Mouse (Mus musculus): ENCODE results near the gene Gh.

DNA sequence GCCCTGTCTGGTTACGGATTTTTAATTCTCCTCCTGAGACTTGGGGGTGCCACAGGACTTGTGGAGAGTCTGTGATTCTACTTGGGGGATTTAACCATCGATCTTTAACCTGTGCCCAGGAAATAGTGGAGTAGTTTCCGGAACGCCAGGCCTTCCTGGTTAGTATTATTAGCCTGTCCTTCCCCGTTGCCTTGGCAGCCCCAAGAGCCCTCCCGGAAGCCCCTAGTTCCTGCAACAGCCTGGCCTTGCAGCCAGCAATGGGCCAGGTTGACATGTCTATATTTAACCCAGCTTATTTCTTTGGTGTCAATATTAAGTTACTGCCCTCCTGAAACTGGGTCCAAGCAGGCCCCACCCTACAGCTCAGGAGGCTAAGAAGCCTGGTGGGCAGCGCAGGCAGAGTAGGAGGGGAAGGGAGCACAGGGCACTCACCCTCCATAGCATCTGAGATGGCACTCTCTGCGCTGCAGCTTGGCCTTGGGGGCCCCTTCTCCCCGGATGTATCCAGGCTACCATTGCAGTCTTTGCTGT, 39.4 kb upstream of the Gh start:
- TF ChIP-seq POLR2A (IDR thresholded peaks at IDR 0.05; ENCODE audit: low read depth, low read length) = no peak
- TF ChIP-seq CTCF (IDR thresholded peaks at IDR 0.05; ENCODE audit: borderline replicate concordance, insufficient read depth, low read length) = no peak

Data from embryonic fibroblast, embryonic 13.5 days (primary cell).